Mouse (Mus musculus): ENCODE results near the gene Map2.

DNA sequence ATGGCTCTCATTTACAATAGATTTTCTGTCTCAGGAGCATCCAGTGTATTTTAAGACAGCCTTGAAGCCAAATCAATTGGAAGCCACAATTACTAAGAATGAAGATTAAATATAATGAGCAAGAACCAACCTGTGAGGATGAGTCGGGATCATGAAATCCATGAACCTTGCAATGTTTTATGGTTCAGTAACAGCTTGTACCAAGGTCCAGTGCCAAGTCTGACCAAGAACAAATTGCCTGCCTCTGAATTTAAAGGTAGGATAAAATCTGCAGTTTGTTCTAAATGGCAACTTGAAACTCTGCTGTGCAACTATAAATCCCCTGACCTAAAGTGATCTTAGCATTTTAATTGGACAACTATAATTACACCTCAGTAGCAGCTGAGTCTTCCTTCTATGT lies 34.4 kb upstream of the Map2 start:
- TF ChIP-seq GATA1 (IDR thresholded peaks at IDR 0.05; ENCODE audit: low read length) (no peak), TAL1 (IDR thresholded peaks at IDR 0.05; ENCODE audit: low read length) (no peak)

Measured in erythroblast, embryonic 14.5 days (primary cell).